Mouse (Mus musculus) gastrocnemius, postnatal 25 days (tissue): ENCODE measurements around the gene Satb2. TPM values are rescaled to one million over a fixed set of nuclear protein-coding genes. Genes with fewer than 3 reads are reported as not detected.

Experiments used
- DNase-seq: peaks from one replicate; pipeline ENCODE4 v3.0.0; 2022
- total RNA-seq, 2 experiments: library from RNA; stranded (reverse); gene quantifications; 1 replicate in 1 of 2; 2 replicates in 1 of 2; pipeline ENCODE4 v1.2.3; 2021

Gene Satb2
- total RNA-seq, 2 experiments from 2014 or later = 0.27 to 0.38 TPM

- DNase-seq = peak; percentile 89
Observed at GRCm38 (mm10) chr1:56972950-56973592, 5.4 kb downstream of the Satb2 start.

GRCm38 (mm10) chr1:56972251-56972949 is 6.0 kb downstream of the Satb2 start:
- peak; percentile 33 for DNase-seq

DNA sequence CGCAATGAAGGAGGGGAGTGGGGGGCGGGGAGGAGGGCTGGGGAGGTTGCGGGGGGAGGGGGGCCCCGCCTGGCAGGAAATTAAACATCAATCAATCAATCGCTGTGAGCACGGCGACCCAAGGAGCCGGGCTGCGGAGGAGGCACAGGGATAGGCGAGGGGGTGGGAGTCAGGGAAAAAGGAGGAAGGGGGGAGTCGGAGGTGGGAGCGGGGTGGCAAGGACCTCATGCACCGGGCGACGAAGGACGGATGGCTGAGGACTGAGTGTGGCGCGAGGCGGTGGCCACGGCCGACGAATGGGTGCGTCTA is 6.6 kb downstream of the Satb2 start:
- no peak for DNase-seq

- no peak for DNase-seq
Observed at GRCm38 (mm10) chr1:56971441-56971861, 7.0 kb downstream of the Satb2 start.

- no peak for DNase-seq
Observed at GRCm38 (mm10) chr1:56970740-56971141, 7.7 kb downstream of the Satb2 start.

DNA sequence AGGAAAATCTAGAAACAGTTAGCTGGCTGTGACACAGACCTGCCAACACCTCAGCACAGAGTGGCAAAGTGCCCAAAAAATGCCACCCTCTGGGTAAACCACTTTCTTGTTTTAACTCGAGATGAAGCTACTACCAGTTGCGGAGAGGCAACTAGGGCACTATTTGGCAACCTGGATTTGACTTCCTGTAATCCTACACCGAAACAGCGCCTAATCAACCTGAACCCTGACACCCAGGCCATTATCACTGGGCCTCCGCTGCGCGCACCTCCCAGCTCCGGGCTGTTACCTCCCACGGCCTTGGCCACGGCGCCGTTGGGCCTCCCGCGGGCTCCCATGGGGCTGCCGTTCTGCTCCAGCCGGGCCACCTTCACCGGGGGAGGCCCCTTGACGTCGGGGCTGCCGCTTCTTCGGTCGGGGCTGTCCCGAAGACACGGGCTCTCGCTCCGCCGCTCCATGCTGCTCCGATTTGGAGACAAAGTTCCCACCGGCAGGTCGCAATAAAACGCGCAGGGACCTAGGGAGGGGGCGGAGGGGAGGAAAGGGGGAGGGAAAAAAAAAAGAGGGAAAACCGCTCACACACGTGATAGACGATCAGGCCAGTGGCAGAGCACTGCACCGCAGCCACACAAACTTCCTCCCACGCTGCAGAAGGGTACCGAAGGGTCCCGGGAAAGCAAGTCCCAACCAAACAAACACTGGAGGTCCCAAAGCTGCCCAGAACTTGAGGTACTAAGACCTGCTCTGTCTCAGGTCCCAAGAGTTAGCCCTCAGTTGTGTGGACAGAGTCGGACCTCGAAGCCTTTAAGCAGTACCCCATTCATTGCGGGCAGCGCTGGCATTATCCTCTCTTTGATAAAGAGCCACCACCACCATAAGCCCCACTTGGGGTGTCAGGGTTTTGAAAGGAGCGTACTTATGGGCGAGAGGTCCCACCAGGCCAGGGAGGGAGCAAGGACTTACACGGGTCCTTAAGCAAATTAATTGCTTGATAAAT is 8.8 kb downstream of the Satb2 start:
- DNase-seq = no peak

DNA sequence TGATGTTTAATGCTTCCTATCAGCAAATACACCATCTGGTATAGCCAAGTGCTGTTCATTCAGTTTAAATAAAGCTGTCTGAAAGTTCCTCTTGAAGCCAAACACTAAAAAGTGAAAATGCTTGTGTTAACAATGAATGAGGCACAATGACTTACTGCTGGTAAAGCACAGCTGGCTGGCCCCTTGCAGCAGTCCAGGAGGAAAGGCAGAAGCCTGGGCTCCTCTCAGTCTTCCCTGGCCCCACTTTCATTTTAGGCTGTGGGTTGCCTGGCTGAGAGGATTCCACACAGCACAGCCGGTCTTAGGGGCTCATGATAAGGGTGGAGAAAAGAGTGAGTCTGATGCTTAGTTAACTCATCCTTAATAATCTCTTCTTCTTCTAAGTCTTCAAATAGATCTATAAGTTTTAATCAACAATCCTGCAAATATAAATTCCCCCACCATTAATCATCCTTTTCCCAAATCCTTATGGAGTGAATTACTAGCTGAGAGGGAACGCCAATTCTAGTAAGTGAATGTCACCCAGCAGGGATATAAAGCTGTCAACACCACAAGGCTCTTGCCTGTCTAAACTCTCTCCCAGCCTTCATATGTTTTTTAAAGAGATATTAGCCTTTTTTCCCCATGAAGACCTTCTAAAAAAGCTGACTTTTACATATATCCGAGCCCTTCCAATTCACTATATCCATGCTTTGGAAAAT is 12.4 kb downstream of the Satb2 start:
- DNase-seq = no peak

DNA sequence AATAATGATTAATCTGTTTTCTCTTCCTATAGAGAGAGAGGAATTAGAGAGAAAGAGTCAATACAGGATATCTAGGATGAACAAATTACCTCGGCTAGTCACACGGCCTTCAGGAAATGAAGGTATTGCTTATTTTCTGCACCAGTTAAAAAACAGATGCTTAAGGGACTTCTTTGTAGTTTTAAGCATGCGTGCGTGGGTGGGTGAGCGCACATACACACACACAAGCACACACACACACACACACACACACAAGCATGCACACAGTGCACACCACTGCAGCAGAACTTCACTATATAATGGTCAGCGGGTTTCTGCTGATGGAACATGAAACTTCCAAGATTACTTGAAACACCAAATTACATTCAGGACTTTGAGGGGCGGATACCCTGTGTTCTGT is 14.0 kb downstream of the Satb2 start:
- no peak for DNase-seq

GRCm38 (mm10) chr1:56963291-56963690 is 15.2 kb downstream of the Satb2 start:
- no peak for DNase-seq

GRCm38 (mm10) chr1:56958996-56959395 is 19.5 kb downstream of the Satb2 start:
- DNase-seq = no peak

DNA sequence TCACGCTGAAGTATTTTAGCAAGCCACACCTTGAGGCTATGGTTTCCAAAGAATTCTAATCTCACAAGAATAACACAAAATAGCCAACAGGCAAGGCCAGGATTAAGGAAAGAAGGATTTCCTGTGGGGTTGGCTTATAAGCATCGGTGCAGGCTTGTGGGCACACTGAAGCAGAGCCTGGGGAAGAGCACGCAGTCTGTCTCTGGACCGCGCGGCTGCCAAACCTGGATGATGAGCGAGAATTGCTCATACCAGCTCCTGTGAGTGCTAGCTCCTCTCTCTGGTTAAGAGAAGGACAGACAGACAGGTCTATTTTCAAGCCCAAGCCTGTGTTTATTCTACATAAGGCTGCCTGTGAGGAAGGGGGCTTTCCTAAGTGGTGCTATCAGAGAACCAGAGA is 20.5 kb downstream of the Satb2 start:
- DNase-seq = no peak

DNA sequence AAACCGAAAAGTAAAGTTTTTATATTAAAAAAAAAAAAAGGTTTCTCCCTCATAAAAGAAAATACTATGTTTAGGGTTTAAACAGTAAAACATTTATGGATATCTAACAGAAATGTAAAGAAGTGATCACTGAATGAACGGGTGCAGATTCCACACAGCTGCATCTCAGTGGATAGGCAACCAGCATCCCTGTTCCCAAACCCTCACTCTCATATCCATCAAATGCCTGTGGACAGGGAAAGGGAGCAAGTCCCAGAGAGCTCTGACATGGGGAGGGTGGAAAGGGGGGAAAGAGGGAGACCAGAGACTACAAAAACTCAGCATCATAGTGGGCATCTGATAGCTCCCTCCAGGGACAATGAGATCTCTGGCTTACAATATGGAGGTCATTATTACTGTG is 21.6 kb downstream of the Satb2 start:
- DNase-seq = no peak

GRCm38 (mm10) chr1:56955739-56956085 is 22.7 kb downstream of the Satb2 start:
- DNase-seq = no peak

DNA sequence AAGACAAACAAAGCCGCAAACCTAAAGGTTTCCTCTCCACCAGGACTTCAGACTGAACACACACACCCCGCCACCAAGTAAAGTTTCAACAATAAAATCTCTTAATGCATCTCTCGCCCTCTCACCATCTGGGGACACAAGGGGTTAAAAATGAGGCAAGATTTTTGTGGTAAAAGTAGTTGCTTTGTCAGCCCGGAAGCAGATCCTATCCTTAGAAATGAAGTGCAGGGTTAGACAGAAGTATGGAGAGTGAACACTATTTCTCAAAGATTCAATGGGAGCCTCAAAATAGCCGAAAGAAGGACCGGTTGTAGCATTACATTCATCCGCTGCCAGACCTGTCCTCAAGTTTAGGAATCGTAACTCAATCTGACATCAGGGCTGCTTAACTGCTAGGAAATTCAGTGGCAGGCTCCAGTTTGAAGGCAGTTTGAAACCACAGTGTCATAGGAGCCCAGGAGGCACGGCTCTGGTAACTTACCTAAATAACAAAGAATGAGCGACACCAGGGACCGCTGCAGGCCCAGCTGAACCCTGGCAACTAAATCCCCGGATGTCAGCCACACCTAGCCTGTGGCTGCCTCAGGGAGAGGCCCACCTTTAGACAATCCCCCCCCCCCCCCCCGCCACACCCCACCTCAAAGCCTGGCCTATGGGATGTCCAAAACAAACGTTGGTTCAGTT is 23.3 kb downstream of the Satb2 start:
- no peak for DNase-seq

- no peak for DNase-seq
Observed at GRCm38 (mm10) chr1:56953538-56953937, 24.9 kb downstream of the Satb2 start.

DNA sequence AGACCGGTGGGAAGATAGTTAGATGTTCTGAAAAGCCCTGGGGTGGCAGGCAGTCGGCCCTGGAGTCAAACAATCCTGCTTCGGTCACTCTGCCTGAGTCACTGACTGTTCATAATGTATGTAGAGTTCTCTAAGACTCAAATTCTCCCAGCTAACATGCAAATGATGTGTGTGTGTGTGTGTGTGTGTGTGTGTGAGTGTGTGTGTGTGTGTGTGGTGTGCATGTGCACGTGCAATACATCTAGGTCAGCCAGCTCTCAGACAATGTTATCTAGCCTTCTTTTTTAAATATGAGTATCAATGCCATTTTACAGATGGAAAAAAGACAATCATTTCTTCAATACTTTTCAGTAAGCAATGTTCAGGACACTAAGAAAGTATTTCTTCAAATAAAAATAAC is 26.5 kb downstream of the Satb2 start:
- no peak for DNase-seq

GRCm38 (mm10) chr1:56951525-56951924 is 26.9 kb downstream of the Satb2 start:
- DNase-seq = no peak

DNA sequence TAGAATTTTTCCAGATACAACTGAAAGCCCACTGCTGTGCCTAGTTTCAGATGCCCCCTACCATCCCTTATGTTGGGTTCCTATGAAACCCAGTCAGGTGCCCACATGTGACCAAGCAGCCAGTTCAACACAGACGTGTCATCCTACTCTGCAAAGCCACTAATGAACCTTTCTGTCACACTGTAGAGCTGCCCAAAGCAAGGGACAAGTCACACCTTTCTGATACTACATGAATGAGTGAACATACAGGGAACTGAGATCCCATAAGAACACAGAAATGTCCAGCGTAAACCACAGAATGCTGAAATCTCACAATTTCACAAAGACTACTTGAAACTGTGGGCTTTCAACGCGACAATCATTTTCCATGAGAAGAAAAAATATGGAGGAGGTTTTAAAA is 39.0 kb downstream of the Satb2 start:
- DNase-seq = no peak

DNA sequence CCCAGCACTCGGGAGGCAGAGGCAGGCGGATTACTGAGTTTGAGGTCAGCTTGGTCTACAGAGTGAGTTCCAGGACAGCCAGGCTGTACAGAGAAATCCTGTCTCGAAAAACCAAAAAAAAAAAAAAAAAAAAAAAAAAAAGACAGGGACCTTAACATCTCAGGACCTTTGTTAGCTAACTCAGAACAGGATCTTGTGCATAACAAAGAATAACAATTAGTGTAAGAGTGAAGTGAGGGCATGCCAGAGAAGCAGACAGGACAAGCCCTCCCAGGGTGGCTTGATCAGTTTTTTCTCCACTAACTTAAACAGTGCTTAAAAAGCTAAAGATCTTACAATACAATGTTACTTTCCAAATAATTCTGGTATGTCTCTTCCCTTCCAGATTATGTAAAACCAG is 40.0 kb downstream of the Satb2 start:
- DNase-seq = no peak

GRCm38 (mm10) chr1:56936554-56936953 is 41.9 kb downstream of the Satb2 start:
- DNase-seq = no peak

DNA sequence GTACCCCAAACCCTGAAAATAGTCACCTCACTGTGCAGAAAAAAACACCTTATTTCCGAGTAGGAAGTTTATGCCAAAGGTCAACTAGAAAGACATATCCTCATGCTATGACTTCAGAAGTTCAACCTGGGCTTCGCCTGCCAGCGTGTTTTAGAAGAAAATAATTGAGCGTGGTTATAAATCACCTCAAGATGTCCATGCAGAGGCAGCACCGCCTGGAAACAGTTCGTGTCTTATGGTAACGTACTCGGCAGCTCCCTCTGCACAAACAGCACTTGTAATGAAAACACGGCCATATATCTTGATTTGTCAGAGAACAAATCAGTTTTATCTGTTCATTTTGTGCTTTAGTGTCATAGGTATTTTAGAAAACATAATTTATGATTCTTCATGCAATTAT is 44.6 kb downstream of the Satb2 start:
- DNase-seq = no peak

DNA sequence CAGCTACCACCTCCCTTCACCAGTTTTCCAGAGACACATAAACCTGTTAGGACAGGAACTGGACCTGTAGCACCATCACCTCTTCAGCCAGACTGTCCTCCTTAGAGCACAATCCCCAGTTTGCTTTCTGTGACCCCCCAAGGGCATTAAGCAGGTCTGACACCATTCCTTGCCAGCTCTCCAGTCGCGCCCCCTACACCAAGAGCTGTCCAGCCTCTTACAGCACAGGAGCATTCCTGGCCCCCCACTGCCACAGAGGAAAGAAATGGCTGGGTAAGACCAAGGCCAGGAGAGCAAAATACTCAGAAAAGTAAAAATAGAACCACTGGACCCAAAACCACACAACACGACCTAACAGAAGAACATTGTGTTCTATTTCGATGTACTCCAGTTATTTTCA is 48.4 kb downstream of the Satb2 start:
- no peak for DNase-seq
